Mouse (Mus musculus) myocyte (in vitro differentiated cells): ENCODE data around the gene Creb3l4. TPM values are rescaled to one million over a fixed set of nuclear protein-coding genes. Genes with fewer than 3 reads are reported as not detected.

Experiments used
- H3K27me3 ChIP-seq: one replicate; pipeline ENCODE4 v1.6.1; 2011; ENCODE audit not compliant: control insufficient read depth, insufficient read depth, insufficient read length
- H3K36me3 ChIP-seq: one replicate; pipeline ENCODE4 v1.6.1; 2011; ENCODE audit not compliant: control insufficient read depth, insufficient read depth
- H3K4me2 ChIP-seq: one replicate; pipeline ENCODE4 v1.6.1; 2011; ENCODE audit warnings: low read depth, control low read depth
- H3K4me3 ChIP-seq: one replicate; pipeline ENCODE4 v1.5.1; 2011; ENCODE audit warnings: mild to moderate bottlenecking, control low read depth, moderate library complexity
- H3K79me2 ChIP-seq: one replicate; pipeline ENCODE4 v1.6.1; 2011; ENCODE audit not compliant: control insufficient read depth, insufficient read depth
- H3ac ChIP-seq: one replicate; pipeline ENCODE4 v1.6.1; 2011; ENCODE audit not compliant: control insufficient read depth, insufficient read length
- CEBPB ChIP-seq: IDR thresholded peaks from 2 replicates; pipeline ENCODE4 v1.6.1; 2011; ENCODE audit warnings: mild to moderate bottlenecking, moderate library complexity; ENCODE audit not compliant: poor library complexity, insufficient read depth, severe bottlenecking
- E2F4 ChIP-seq: IDR thresholded peaks from one replicate; pipeline ENCODE4 v1.6.1; 2011; ENCODE audit warnings: mild to moderate bottlenecking, control low read depth, moderate library complexity; ENCODE audit not compliant: insufficient read depth
- MAX ChIP-seq: IDR thresholded peaks from one replicate; pipeline ENCODE4 v1.6.1; 2011; ENCODE audit warnings: low read depth, mild to moderate bottlenecking, control low read depth
- MYOD1 ChIP-seq, 3 experiments: IDR thresholded peaks; one replicate each; pipeline ENCODE4 v1.6.1; 2011; ENCODE audit warnings: control low read depth in 2 of 3, low read depth in 2 of 3, mild to moderate bottlenecking in 2 of 3, moderate library complexity in 1 of 3; ENCODE audit not compliant: insufficient read length in 2 of 3, control insufficient read depth in 1 of 3
- MYOG ChIP-seq, 3 experiments: IDR thresholded peaks; one replicate each; pipeline ENCODE4 v1.6.1; 2011; ENCODE audit warnings: control low read depth in 2 of 3, low read depth in 2 of 3, mild to moderate bottlenecking in 2 of 3; ENCODE audit not compliant: insufficient read length in 2 of 3, control insufficient read depth in 1 of 3, insufficient read depth in 1 of 3
- POLR2A ChIP-seq: IDR thresholded peaks from one replicate; pipeline ENCODE4 v1.6.1; 2011; ENCODE audit warnings: low read depth, mild to moderate bottlenecking, control low read depth, moderate library complexity; ENCODE audit not compliant: insufficient read length
- POLR2AphosphoS2 ChIP-seq: IDR thresholded peaks from one replicate; pipeline ENCODE4 v1.6.1; 2011; ENCODE audit warnings: low read depth, control low read depth; ENCODE audit not compliant: insufficient read length
- REST ChIP-seq: IDR thresholded peaks from one replicate; pipeline ENCODE4 v1.6.1; 2011; ENCODE audit warnings: mild to moderate bottlenecking, control low read depth, moderate library complexity; ENCODE audit not compliant: insufficient read depth, insufficient read length
- SRF ChIP-seq: IDR thresholded peaks from one replicate; pipeline ENCODE4 v1.6.1; 2011; ENCODE audit warnings: low read depth; ENCODE audit not compliant: control insufficient read depth, insufficient read length
- TCF12 ChIP-seq: IDR thresholded peaks from one replicate; pipeline ENCODE4 v1.6.1; 2011; ENCODE audit warnings: mild to moderate bottlenecking, control low read depth; ENCODE audit not compliant: poor library complexity, insufficient read depth, severe bottlenecking
- TCF3 ChIP-seq: IDR thresholded peaks from one replicate; pipeline ENCODE4 v1.6.1; 2011; ENCODE audit warnings: low read depth, control low read depth; ENCODE audit not compliant: insufficient read length
- USF1 ChIP-seq: IDR thresholded peaks from one replicate; pipeline ENCODE4 v1.6.1; 2011; ENCODE audit warnings: low read depth, mild to moderate bottlenecking, control low read depth, moderate library complexity
- polyA plus RNA-seq: library from polyadenylated mRNA; unstranded; fragments of >200 nt; fragmentation: generic; extraction: Trizol; gene quantifications from one replicate; pipeline ENCODE4 v1.2.1, GENCODE M21; 2012; ENCODE audit warnings: missing spikeins

Gene Creb3l4
- polyA plus RNA-seq, 1 experiment, result 0.22 TPM

DNA sequence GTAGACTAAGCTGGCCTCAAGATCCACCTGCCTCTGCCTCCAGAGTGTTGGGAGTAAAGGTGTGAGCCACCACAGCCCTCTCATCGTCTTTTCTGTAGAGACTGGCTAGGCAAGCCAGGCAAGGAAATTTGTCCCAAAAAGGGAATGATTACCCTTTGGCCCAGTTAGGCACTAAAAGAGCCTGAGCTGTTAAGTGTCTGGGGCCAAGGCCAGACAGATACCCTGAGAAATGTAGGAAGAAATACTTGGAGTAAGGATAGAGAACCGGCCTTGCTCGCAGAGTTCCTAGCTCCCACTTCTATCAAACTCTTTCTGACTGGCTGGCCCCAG, 4.3 kb upstream of the Creb3l4 start:
- Histone ChIP-seq H3K4me2 (peak overlapping the region; percentile 79), H3ac (peak overlapping the region; percentile 7)

DNA sequence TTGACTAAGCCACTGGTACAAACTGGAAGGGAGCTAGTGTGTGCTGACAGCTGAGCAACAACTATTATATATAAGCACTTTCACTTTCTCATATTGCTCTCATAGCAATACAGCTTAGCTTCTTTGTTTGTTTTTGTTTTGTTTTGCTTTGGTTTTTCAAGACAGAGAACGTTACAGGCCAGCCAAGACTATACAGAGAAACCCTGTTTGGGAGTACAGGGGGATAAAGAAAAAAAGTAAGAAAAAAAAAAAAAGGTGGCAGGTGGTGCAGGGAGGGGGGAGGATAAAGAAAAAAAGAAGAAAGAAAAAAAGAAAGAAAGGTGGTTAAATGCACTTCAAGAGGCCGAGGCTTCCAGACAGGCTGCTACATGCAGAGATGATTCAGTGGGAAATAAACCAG, 2.1 kb upstream of the Creb3l4 start:
- peaks cover 13% of the 10 kb centered on the region for H3K79me2 ChIP-seq

More for the DNA sequence above, 4.3 kb upstream of the Creb3l4 start:
- TF ChIP-seq TCF12 (no peak), CEBPB (no peak), POLR2A (no peak), POLR2AphosphoS2 (no peak), MYOD1 (IDR thresholded peaks at IDR 0.05; ENCODE audit: control insufficient read depth in 1 of 3, insufficient read length in 2 of 3, low read depth in 2 of 3) (no peak), E2F4 (no peak), MYOG (IDR thresholded peaks at IDR 0.05; ENCODE audit: control insufficient read depth in 1 of 3, insufficient read depth in 1 of 3, insufficient read length in 2 of 3, low read depth in 2 of 3) (no peak), TCF3 (no peak), MAX (no peak), USF1 (no peak), REST (no peak), SRF (no peak)
- Histone ChIP-seq H3K79me2 (peaks cover 13% of the 10 kb centered on the region), H3K36me3 (peaks cover 9% of the 10 kb centered on the region), H3K27me3 (no peaks in the 10 kb centered on the region), H3K4me3 (peak overlapping the region; percentile 85)

DNA sequence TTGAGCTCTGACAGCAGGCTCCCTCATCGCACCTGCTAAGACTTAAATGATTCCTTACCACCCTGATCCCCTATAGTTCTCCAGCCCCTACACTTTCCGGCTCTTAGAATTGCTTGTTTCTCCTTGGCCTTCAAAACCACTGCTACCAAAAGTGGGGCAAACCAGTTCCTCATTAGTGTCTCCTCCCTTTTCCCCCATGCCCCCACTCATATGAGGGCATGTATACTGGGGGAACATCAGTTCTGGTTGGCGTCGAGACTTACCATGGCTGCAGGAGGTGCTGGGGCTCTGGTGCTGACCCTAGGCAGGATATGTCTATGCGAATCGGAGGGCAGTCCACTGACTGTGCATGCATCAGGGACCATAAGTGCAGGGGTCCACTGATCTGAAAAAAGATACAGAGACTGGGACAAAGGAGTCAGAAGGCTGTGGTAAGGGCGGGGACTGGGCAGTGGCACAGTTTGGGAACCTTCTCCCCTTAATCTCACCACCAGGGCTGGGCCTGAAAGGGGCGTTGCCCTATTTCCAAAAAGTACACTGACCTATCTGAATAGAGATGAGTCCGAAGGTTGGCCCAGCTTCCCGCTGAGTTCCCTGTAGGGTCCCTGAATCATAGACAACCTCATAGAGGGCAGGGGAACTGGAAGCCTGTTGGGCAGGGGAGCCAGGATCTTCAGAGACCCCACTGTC, 1.5 kb downstream of the Creb3l4 start:
- TF ChIP-seq E2F4 (no peak), POLR2AphosphoS2 (no peak), POLR2A (no peak), MAX (no peak), TCF3 (no peak), CEBPB (no peak), MYOD1 (IDR thresholded peaks at IDR 0.05; ENCODE audit: control insufficient read depth in 1 of 3, insufficient read length in 2 of 3, low read depth in 2 of 3) (no peak)
- Histone ChIP-seq H3K36me3 (no peaks in the 10 kb centered on the region), H3K4me2 (no peak overlapping the region)

More for the DNA sequence above, 2.1 kb upstream of the Creb3l4 start:
- no peaks in the 10 kb centered on the region for H3K27me3 ChIP-seq
- H3ac ChIP-seq, result no peak overlapping the region
- TF ChIP-seq SRF (no peak), TCF12 (no peak), MYOD1 (IDR thresholded peaks at IDR 0.05; ENCODE audit: control insufficient read depth in 1 of 3, insufficient read length in 2 of 3, low read depth in 2 of 3) (no peak), POLR2A (no peak), MYOG (IDR thresholded peaks at IDR 0.05; ENCODE audit: control insufficient read depth in 1 of 3, insufficient read depth in 1 of 3, insufficient read length in 2 of 3, low read depth in 2 of 3) (no peak), MAX (no peak), POLR2AphosphoS2 (no peak), REST (no peak), E2F4 (no peak), TCF3 (no peak), USF1 (no peak), CEBPB (no peak)
- H3K4me2 ChIP-seq, result peak overlapping the region; percentile 46
- H3K4me3 ChIP-seq, result no peak overlapping the region
- H3K36me3 ChIP-seq, result peaks cover 6% of the 10 kb centered on the region

DNA sequence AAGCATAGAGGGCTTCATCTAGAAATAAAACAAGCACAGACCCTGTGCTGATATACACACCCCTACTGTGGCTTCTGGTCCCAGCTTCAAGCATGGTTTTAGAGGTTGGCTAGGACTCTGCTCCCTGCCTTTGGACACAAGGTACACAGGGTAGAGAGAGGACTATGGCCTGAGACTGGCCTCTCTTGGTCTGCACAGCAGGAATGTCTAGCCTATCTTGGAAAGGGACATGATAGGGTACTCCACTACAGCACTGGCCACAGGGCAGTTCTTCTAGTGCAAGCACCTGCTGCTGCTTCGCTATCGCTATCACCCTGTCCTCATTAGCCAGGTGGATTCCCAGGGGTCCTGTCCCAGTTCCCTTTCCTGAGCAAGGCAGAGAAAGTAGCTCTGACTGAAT, 2.1 kb downstream of the Creb3l4 start:
- Histone ChIP-seq H3ac (no peak overlapping the region), H3K4me3 (no peak overlapping the region), H3K79me2 (no peaks in the 10 kb centered on the region), H3K4me2 (no peak overlapping the region), H3K27me3 (no peaks in the 10 kb centered on the region), H3K36me3 (no peaks in the 10 kb centered on the region)
- TF ChIP-seq TCF12, result no peak
- TF ChIP-seq MYOG (IDR thresholded peaks at IDR 0.05; ENCODE audit: control insufficient read depth in 1 of 3, insufficient read depth in 1 of 3, insufficient read length in 2 of 3, low read depth in 2 of 3), result no peak
- TF ChIP-seq REST, result no peak
- TF ChIP-seq MAX, result no peak
- TF ChIP-seq E2F4, result no peak
- TF ChIP-seq POLR2A, result no peak
- TF ChIP-seq USF1, result no peak
- no peak for TF ChIP-seq TCF3
- TF ChIP-seq CEBPB, result no peak
- TF ChIP-seq POLR2AphosphoS2, result no peak
- TF ChIP-seq MYOD1 (IDR thresholded peaks at IDR 0.05; ENCODE audit: control insufficient read depth in 1 of 3, insufficient read length in 2 of 3, low read depth in 2 of 3), result no peak
- TF ChIP-seq SRF, result no peak

More for the DNA sequence above, 1.5 kb downstream of the Creb3l4 start:
- Histone ChIP-seq H3K27me3 (no peaks in the 10 kb centered on the region), H3ac (no peak overlapping the region), H3K4me3 (no peak overlapping the region), H3K79me2 (no peaks in the 10 kb centered on the region)
